Mouse (Mus musculus) lung, postnatal 0 days (tissue): ENCODE data around the gene Prkca.

Experiments used
- CTCF ChIP-seq: IDR thresholded peaks from 2 replicates; pipeline ENCODE4 v1.5.1; 2016; ENCODE audit warnings: antibody characterized with exemption, mild to moderate bottlenecking
- EP300 ChIP-seq: IDR thresholded peaks from 2 replicates; pipeline ENCODE4 v1.6.1; 2016; ENCODE audit warnings: antibody characterized with exemption, mild to moderate bottlenecking, control low read depth

DNA sequence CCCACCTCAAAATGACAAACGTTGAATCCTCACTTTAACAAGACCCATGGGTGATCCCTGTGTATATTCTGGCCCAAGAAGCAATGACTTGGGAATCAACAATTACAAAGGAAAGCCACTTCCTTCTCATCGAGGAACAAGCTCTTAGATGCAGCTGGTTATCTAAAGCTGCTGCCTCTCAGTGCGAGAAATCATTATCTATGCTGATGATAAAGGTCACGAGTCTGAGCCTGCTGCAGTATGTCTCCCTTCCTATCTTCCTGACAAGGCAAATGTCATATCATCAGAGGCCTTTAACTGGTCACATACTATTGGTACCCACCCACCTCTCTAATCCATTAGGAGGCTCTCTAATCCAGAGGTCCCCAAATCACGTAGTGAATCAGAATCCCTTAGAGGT, 328.4 kb downstream of the Prkca start:
- TF ChIP-seq CTCF (no peak), EP300 (no peak)
